31 mouse cellular contexts compared by ENCODE assay signal in the genomic region with DNA sequence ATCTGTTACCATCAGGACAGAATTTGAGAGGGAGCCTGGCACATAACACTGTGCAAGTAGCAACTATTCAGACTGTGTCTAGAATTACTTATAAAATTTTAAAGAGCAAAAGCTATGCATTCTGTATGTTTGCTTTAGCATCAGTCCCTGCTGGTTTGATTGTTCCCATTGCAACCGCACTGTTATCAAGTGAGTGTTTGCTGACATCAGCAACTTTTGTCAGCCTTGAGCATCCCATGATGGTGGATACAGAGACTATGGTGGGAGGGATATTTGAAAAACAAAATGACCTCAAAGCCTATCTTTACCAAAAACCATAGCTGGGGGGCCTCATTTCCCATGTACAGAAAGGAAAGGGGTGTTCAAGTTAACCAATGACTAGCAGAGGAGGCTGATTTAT.
"Had no signal": no experiment of that assay in that cellular context is flagged by ENCODE, and none has a peak within 500 bp of the region (broad histone marks: within the 10 kb centered on the region; RNA-seq: fewer than 3 reads in every experiment).

No protein-coding gene starts in this region.

- H3K4me1 ChIP-seq: heart, embryonic 12.5 days; heart, embryonic 13.5 days; heart, embryonic 15.5 days; hindbrain, embryonic 10.5 days; hindbrain, embryonic 12.5 days; hindbrain, embryonic 13.5 days; hindbrain, embryonic 15.5 days; intestine, embryonic 15.5 days; kidney, embryonic 15.5 days had no signal

- H3K9me3 ChIP-seq: heart, embryonic 12.5 days; heart, embryonic 13.5 days; heart, embryonic 15.5 days; hindbrain, embryonic 10.5 days; hindbrain, embryonic 12.5 days; hindbrain, embryonic 13.5 days; hindbrain, embryonic 15.5 days; intestine, embryonic 15.5 days; kidney, embryonic 15.5 days had no signal

- H3K4me3 ChIP-seq: heart, embryonic 12.5 days; heart, embryonic 13.5 days; heart, embryonic 15.5 days; hindbrain, embryonic 10.5 days; hindbrain, embryonic 12.5 days; hindbrain, embryonic 13.5 days; hindbrain, embryonic 15.5 days; intestine, embryonic 15.5 days; kidney, embryonic 15.5 days; layer of hippocampus, adult 2 months; left cerebral cortex, adult 2 months had no signal

- DNase-seq: heart, postnatal 10 days; heart, postnatal 14 days; heart, postnatal 36 days; heart, postnatal 4 days; kidney, adult 11 months; kidney, adult 18-20 months; kidney, adult 2 months; kidney, adult 8-10 months; kidney, adult 9 months; kidney, postnatal 10 days; kidney, postnatal 14 days; kidney, postnatal 25 days; kidney, postnatal 36 days; kidney, postnatal 4 days; layer of hippocampus, adult 9-11 months; layer of hippocampus, postnatal 36 days had no signal

- H3K36me3 ChIP-seq: heart, embryonic 12.5 days; heart, embryonic 13.5 days; heart, embryonic 15.5 days; hindbrain, embryonic 10.5 days; hindbrain, embryonic 12.5 days; hindbrain, embryonic 13.5 days; hindbrain, embryonic 15.5 days; intestine, embryonic 15.5 days; kidney, embryonic 15.5 days had no signal

- H3K27me3 ChIP-seq: heart, embryonic 12.5 days; heart, embryonic 13.5 days; heart, embryonic 15.5 days; hindbrain, embryonic 12.5 days; hindbrain, embryonic 13.5 days; hindbrain, embryonic 15.5 days; intestine, embryonic 15.5 days; kidney, embryonic 15.5 days had no signal

- H3K9ac ChIP-seq: heart, embryonic 12.5 days; heart, embryonic 13.5 days; heart, embryonic 15.5 days; hindbrain, embryonic 12.5 days; hindbrain, embryonic 13.5 days; hindbrain, embryonic 14.5 days; hindbrain, embryonic 15.5 days; intestine, embryonic 15.5 days; kidney, embryonic 15.5 days had no signal

- H3K4me2 ChIP-seq: heart, embryonic 11.5 days; heart, embryonic 12.5 days; heart, embryonic 13.5 days; heart, embryonic 15.5 days; hindbrain, embryonic 12.5 days; hindbrain, embryonic 13.5 days; hindbrain, embryonic 14.5 days; hindbrain, embryonic 15.5 days; intestine, embryonic 15.5 days; kidney, embryonic 15.5 days had no signal

- H3K27ac ChIP-seq: heart, embryonic 13.5 days; heart, embryonic 15.5 days; hindbrain, embryonic 10.5 days; hindbrain, embryonic 12.5 days; hindbrain, embryonic 13.5 days; hindbrain, embryonic 14.5 days; hindbrain, embryonic 15.5 days; hindbrain, postnatal 0 days; intestine, embryonic 15.5 days; kidney, embryonic 15.5 days; kidney, postnatal 0 days; layer of hippocampus, adult 2 months; left cerebral cortex, adult 2 months had no signal
